Mouse (Mus musculus): ENCODE results near the gene Pdik1l. TPM values are rescaled to one million over a fixed set of nuclear protein-coding genes. Genes with fewer than 3 reads are reported as not detected.

Pdik1l gene
- polyA plus RNA-seq, 1 experiment = 13.3 TPM

DNA sequence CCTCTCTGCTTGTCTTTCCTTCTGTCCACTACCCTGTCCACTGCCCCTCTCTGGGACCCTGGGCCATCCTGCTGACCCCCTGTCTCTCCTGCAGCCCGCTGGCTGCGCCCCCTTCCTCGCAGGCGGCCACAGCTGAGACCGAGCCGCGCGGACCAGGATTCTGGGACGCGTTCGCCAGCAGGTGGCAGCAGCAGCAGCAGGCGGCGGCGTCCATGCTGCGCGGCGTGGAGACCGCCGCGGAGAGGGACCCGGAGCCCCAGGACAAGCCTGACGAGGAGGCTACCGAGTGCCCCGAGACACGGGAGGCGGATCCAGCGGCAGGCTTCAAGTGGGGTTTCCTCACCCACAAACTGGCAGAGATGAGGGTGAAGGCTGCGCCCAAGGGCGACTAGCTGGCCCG is 38.0 kb downstream of the Pdik1l start:
- Histone ChIP-seq H3K36me3 (ENCODE audit: control insufficient read depth, insufficient read depth, low read length) (no peaks in the 10 kb centered on the region), H3K27ac (ENCODE audit: control insufficient read depth, insufficient read depth, low read length) (no peak overlapping the region), H3K27me3 (ENCODE audit: control insufficient read depth, insufficient read depth, low read length) (peaks cover 2% of the 10 kb centered on the region; the same call in 1 of the 2 replicates), H3K4me1 (replicated peaks; ENCODE audit: control insufficient read depth, insufficient read depth, low read length) (peaks cover 31% of the 10 kb centered on the region), H3K4me3 (ENCODE audit: control insufficient read depth, insufficient read depth, low read length) (no peak overlapping the region; the same call in 1 of the 2 replicates)
- TF ChIP-seq CTCF (IDR thresholded peaks at IDR 0.05; ENCODE audit: borderline replicate concordance, control insufficient read depth, extremely low read depth, insufficient read depth, low read length, poor library complexity) = peak; percentile 96
- no peak for TF ChIP-seq POLR2A (IDR thresholded peaks at IDR 0.05; ENCODE audit: control insufficient read depth, extremely low read depth, insufficient read depth, low read length, poor library complexity)
- DNase-seq = peak; percentile 75
- WGBS = 7% methylated on average over 30 of the region's 30 CpGs

DNA sequence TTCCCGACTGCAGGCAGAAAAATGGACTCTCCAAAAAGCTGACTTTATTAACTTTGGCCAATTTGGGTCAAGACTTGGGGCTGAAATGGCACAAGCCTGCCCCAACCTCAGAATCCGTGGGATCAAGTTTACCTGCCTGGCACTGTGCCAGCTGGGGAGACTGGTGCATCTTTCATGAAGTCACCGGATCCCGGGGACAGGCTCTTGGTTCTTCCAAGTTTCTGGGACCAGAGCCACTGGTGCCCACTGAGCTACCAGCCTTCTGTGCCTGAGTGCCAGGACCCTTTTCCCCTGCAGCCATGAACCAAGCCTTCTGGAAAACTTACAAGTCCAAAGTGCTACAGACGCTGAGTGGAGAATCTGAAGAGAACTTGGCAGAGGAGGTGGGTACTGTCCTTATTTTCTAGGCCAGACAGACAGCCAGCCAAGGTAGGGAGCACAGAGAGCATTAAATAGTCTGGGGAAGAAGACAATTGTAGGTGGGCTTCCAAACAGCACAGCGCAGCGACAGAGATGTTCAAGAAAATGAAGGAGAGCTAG is 40.9 kb downstream of the Pdik1l start, which contains the start of gene Gm30191:
TSS of gene Gm30191 (plus strand) at position 217 of the 540 bp plus-strand sequence.
- Histone ChIP-seq H3K4me1 (replicated peaks; ENCODE audit: control insufficient read depth, insufficient read depth, low read length) (peaks cover 23% of the 10 kb centered on the region), H3K36me3 (ENCODE audit: control insufficient read depth, insufficient read depth, low read length) (no peaks in the 10 kb centered on the region), H3K27me3 (ENCODE audit: control insufficient read depth, insufficient read depth, low read length) (peaks cover 2% of the 10 kb centered on the region; the same call in 1 of the 2 replicates), H3K27ac (ENCODE audit: control insufficient read depth, insufficient read depth, low read length) (no peak within 1 kb of the TSS), H3K4me3 (ENCODE audit: control insufficient read depth, insufficient read depth, low read length) (no peak within 1 kb of the TSS)
- no peak for DNase-seq
- WGBS = 92% methylated on average over 7 of the region's 7 CpGs
- TF ChIP-seq POLR2A (IDR thresholded peaks at IDR 0.05; ENCODE audit: control insufficient read depth, extremely low read depth, insufficient read depth, low read length, poor library complexity) = no peak
- no peak for TF ChIP-seq CTCF (IDR thresholded peaks at IDR 0.05; ENCODE audit: borderline replicate concordance, control insufficient read depth, extremely low read depth, insufficient read depth, low read length, poor library complexity)

DNA sequence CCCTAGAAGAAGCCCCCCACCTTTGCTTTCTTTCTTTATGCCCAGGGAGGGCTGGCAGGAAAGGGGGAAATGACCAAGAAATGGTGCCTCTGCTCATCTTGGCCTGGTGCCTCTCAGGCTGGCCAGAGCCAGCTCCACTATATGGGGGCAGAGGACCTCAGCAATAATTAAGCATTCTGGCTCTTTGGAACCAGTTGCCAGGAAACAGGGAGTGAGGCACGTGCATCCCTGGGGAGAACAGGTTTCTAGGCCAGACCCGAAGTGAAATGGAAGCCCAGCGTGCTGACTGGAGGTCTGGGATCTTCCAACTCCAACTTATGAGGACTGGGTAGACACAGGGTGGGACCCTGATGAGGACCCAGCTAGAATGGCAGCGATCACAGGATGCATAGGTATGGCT is 41.4 kb downstream of the Pdik1l start:
- Histone ChIP-seq H3K27me3 (ENCODE audit: control insufficient read depth, insufficient read depth, low read length) (peaks cover 2% of the 10 kb centered on the region; the same call in 1 of the 2 replicates), H3K36me3 (ENCODE audit: control insufficient read depth, insufficient read depth, low read length) (no peaks in the 10 kb centered on the region), H3K27ac (ENCODE audit: control insufficient read depth, insufficient read depth, low read length) (no peak overlapping the region), H3K4me3 (ENCODE audit: control insufficient read depth, insufficient read depth, low read length) (no peak overlapping the region), H3K4me1 (replicated peaks; ENCODE audit: control insufficient read depth, insufficient read depth, low read length) (peaks cover 18% of the 10 kb centered on the region)
- TF ChIP-seq POLR2A (IDR thresholded peaks at IDR 0.05; ENCODE audit: control insufficient read depth, extremely low read depth, insufficient read depth, low read length, poor library complexity) = no peak
- TF ChIP-seq CTCF (IDR thresholded peaks at IDR 0.05; ENCODE audit: borderline replicate concordance, control insufficient read depth, extremely low read depth, insufficient read depth, low read length, poor library complexity) = no peak
- WGBS = 71% methylated on average over 4 of the region's 4 CpGs
- DNase-seq = no peak

DNA sequence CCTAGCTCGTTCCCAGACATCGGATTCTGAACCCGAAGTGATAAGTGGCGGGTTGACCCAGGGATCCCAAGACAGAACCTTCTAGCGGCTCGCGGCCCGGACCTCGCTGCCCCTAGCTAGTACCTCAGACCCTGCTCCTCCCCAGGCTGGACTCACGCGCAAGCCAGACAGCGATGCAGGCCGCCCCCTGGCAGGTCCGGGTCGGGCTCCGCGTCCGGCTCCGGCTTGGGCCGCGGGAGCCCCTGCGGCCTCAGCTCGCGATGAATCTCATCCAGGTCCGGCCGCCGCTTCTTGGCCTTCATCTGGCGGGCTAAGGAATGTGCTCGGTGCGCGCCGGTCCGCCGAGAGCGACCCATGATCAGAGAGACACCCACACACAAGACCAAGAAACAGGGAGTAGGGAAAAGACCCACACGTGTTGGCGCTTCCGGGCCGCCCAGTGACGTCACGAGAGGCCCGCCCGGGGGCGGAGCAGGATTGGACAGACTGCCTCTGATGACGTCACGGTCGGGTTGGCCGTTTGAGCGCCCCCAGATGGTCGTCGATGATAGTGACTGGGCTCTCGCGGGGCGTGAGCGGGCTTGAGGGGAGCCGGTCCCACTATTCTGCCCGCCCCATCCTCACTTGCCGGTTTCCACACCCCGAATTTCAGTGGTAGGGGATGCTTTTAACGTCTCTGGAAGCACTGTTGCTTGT is 42.4 kb downstream of the Pdik1l start, which contains the start of gene Zfp593:
TSS of gene Zfp593 (minus strand) at position 445 of the 696 bp plus-strand sequence.
- peak; percentile 96 for DNase-seq
- WGBS = under 1% methylated on average over 60 of the region's 60 CpGs
- H3K27ac ChIP-seq (ENCODE audit: control insufficient read depth, insufficient read depth, low read length) = no peak within 1 kb of the TSS

DNA sequence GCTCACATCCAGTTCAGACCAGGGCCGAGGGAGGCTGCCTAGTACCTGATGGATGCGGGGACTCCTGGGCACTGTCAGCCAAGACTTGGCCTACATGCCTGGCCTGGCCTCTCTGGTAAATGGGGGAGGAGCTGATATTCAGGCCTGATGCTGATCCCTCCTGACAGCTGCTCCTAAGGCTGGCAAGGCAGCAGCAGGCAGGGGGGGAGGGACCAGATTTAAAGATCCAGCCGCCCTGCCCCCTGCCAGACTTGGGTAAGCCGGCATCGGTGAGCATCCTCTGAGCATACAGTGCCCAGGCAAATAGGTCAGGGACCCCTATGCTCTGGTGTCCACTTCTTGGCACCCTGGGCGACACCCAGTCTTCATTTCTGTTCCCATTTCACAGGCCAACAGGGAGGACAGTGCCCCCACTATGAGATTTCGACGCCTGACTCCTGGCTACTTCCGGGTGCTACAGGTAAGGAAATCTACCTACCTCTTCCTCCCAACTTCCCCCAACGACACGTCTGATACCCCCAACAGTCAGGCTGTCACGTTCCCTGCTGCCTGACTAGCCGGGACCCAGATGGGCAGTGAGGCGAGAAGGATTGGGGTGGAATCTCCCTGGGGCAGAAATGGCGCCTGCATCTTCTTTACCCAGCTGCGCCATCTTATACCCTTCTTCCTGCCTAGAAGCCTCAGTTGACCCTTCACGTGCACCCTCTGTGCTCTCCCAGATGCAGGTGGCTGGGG is 44.0 kb downstream of the Pdik1l start, which contains the start of gene E130218I03Rik:
TSS of gene E130218I03Rik (plus strand) at position 147 of the 735 bp plus-strand sequence.
- H3K4me3 ChIP-seq (ENCODE audit: control insufficient read depth, insufficient read depth, low read length) = peak within 1 kb of the TSS; percentile 81; the same call in 1 of the 2 replicates
- H3K4me1 ChIP-seq (replicated peaks; ENCODE audit: control insufficient read depth, insufficient read depth, low read length) = peaks cover 10% of the 10 kb centered on the region
- H3K27me3 ChIP-seq (ENCODE audit: control insufficient read depth, insufficient read depth, low read length) = no peaks in the 10 kb centered on the region
- DNase-seq = no peak
- no peak within 1 kb of the TSS for H3K27ac ChIP-seq (ENCODE audit: control insufficient read depth, insufficient read depth, low read length)
- no peak for TF ChIP-seq CTCF (IDR thresholded peaks at IDR 0.05; ENCODE audit: borderline replicate concordance, control insufficient read depth, extremely low read depth, insufficient read depth, low read length, poor library complexity)
- no peak for TF ChIP-seq POLR2A (IDR thresholded peaks at IDR 0.05; ENCODE audit: control insufficient read depth, extremely low read depth, insufficient read depth, low read length, poor library complexity)
- 96% methylated on average over 17 of the region's 17 CpGs for WGBS
- H3K36me3 ChIP-seq (ENCODE audit: control insufficient read depth, insufficient read depth, low read length) = no peaks in the 10 kb centered on the region

More for the DNA sequence above, 42.4 kb downstream of the Pdik1l start, which contains the start of gene Zfp593:
- Histone ChIP-seq H3K36me3 (ENCODE audit: control insufficient read depth, insufficient read depth, low read length) (no peaks in the 10 kb centered on the region), H3K4me3 (ENCODE audit: control insufficient read depth, insufficient read depth, low read length) (peak within 1 kb of the TSS; percentile 81), H3K4me1 (replicated peaks; ENCODE audit: control insufficient read depth, insufficient read depth, low read length) (peaks cover 12% of the 10 kb centered on the region), H3K27me3 (ENCODE audit: control insufficient read depth, insufficient read depth, low read length) (no peaks in the 10 kb centered on the region; the same call in 1 of the 2 replicates)
- TF ChIP-seq POLR2A (IDR thresholded peaks at IDR 0.05; ENCODE audit: control insufficient read depth, extremely low read depth, insufficient read depth, low read length, poor library complexity) (no peak; the same call in 1 of the 2 replicates), CTCF (IDR thresholded peaks at IDR 0.05; ENCODE audit: borderline replicate concordance, control insufficient read depth, extremely low read depth, insufficient read depth, low read length, poor library complexity) (peak; percentile 90)

DNA sequence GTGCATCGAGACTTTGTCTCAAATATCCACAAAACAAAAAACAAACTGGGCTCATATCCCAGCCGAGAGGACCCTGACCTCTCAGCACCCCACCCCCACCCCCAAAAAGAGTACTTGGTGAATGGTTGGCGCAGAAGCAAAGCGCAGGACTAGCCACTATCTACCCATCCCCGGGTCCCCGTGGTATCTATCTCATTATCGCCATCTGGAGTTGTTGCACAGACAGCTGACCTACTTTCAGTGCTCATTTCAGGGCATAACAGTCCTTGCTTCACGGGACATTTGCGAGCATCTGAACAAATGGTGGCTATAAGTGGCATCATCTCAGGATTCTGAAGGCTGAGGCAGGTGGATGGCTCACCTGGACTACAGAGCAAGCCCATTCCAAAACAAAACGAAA is 49.0 kb downstream of the Pdik1l start:
- TF ChIP-seq CTCF (IDR thresholded peaks at IDR 0.05; ENCODE audit: borderline replicate concordance, control insufficient read depth, extremely low read depth, insufficient read depth, low read length, poor library complexity) (no peak), POLR2A (IDR thresholded peaks at IDR 0.05; ENCODE audit: control insufficient read depth, extremely low read depth, insufficient read depth, low read length, poor library complexity) (no peak)
- Histone ChIP-seq H3K27me3 (ENCODE audit: control insufficient read depth, insufficient read depth, low read length) (no peaks in the 10 kb centered on the region), H3K36me3 (ENCODE audit: control insufficient read depth, insufficient read depth, low read length) (no peaks in the 10 kb centered on the region), H3K4me3 (ENCODE audit: control insufficient read depth, insufficient read depth, low read length) (no peak overlapping the region), H3K27ac (ENCODE audit: control insufficient read depth, insufficient read depth, low read length) (no peak overlapping the region), H3K4me1 (replicated peaks; ENCODE audit: control insufficient read depth, insufficient read depth, low read length) (no peaks in the 10 kb centered on the region)
- DNase-seq = no peak
- WGBS = 29% methylated on average over 10 of the region's 10 CpGs
